Mouse (Mus musculus) layer of hippocampus, adult 2 months (tissue): ENCODE measurements at regions not wholly inside any gene's neighbourhood (a gene's known extent, or its start where the extent isn't known, plus 50 kb on each side); places are given as distances from the start of the nearest gene placed in this dataset.

Source experiments
- DNase-seq, 2 experiments: peaks; one replicate each; pipeline ENCODE4 v3.0.0; 2022; ENCODE audit warnings: low spot score in 2 of 2
- H3K27ac ChIP-seq: fragments of 200-600 bp; 2 replicates; pipeline ENCODE4 v1.8.1; 2022
- H3K4me3 ChIP-seq: fragments of 200-600 bp; 2 replicates; pipeline ENCODE4 v1.8.1; 2022; ENCODE audit warnings: mild to moderate bottlenecking
- CTCF ChIP-seq: fragments of 200-600 bp; conservative IDR thresholded peaks from 2 replicates; pipeline ENCODE4 v1.8.1; 2022; ENCODE audit warnings: antibody characterized with exemption, mild to moderate bottlenecking, moderate library complexity

DNA sequence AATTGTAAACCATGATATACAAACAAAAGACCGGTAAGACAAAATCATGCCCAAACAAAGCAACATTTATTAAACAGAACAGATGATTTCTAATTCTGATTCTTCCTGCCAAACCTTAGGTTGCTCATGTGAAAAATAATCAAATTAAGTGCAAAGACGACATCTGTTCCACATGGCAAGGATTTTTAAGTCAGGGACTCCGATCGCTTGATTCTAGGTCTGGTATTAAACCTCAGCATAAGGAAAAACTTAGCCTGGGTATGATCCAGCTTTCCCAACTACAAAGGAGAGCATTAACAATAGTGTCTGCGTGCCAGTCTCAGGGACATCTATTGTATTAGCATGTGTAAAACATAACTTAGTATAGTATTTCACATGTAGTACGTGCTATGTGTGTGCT lies 181.8 kb upstream of the Rnpc3 start:
- no peak for DNase-seq

DNA sequence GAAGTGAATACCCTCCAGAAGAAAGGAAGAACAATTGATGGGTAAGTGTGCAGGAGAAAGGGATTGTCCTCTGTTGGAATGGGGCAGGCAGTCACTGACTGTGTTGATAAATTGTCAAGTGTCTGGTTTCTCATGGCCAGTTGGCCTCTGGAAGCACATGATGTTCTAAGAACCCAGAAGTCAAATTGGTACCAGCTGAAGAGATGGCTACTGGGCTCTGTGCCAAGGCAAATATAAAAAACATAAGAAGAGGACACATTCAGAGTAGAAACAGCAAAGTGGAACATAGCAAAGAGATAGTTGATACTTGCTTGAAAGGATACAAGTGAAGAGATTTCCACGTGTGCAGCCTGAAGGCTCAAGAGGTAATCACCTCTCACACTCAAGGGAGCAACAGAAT lies 170.9 kb upstream of the Col11a1 start:
- no peak for TF ChIP-seq CTCF
- Histone ChIP-seq H3K4me3 (no peak overlapping the region), H3K27ac (no peak overlapping the region)
- DNase-seq, result no peak

More for the DNA sequence above, 181.8 kb upstream of the Rnpc3 start:
- no peak overlapping the region for H3K4me3 ChIP-seq
- H3K27ac ChIP-seq, result no peak overlapping the region
- no peak for TF ChIP-seq CTCF

DNA sequence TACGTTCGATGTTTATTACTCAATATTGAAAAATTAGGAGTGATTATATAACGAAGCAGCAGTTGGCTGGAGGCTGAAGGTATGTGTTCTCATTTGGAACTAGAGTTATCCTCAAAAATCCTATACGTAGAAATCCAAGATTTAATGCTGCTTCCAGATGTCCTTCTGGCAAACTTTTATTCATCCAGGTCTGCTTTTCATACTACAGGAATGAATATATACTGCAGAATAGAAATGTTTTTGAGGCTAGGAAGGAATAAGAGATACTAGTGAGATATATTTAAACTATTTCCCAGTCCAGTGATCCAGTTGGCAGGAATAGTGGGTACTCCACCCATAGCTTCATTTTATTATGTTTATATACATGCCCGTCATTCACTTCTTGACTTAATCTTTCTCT lies 170.3 kb upstream of the Col11a1 start:
- DNase-seq, result no peak
- no peak for TF ChIP-seq CTCF
- Histone ChIP-seq H3K27ac (no peak overlapping the region), H3K4me3 (no peak overlapping the region)

DNA sequence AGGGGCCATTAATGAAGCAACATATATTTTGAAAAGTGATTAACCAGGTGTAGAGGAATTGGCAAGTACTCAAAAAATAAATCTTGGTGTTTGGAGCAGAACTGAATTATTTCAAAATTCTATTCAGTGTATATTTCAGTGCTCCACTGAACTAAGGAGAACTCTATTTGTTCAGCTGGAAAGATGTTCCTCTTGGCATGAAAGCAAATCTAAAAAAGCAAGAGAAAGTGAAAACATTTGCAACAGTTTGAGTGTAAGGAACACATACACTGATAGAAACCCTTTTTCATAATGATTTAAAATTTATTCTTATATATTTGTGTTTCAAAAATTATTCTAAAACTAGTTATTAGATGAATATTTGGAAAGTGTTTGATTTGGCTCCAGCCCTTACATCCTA lies 169.9 kb upstream of the Col11a1 start:
- Histone ChIP-seq H3K4me3 (no peak overlapping the region), H3K27ac (no peak overlapping the region)
- TF ChIP-seq CTCF, result no peak
- no peak for DNase-seq

DNA sequence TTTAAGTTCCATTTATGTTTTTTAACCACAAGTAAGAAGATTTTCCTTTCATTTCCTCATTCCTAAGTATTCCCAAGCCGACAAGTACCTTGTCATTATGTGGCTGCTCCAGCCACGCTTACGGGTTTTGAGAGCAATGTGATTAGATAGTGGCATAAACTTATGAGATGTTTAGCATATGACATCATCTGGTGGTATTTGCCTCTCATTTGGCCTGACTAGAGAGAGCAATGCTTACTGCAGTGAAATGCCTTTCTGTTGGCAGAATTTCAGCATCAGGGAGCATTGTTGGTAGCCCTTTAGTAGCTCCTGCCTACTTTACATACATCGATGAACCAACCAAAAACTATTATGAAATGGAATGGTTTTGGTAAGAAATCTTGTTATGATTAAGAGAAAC lies 157.1 kb upstream of the Col11a1 start:
- TF ChIP-seq CTCF, result no peak
- no peak overlapping the region for H3K4me3 ChIP-seq
- no peak for DNase-seq
- H3K27ac ChIP-seq, result no peak overlapping the region

DNA sequence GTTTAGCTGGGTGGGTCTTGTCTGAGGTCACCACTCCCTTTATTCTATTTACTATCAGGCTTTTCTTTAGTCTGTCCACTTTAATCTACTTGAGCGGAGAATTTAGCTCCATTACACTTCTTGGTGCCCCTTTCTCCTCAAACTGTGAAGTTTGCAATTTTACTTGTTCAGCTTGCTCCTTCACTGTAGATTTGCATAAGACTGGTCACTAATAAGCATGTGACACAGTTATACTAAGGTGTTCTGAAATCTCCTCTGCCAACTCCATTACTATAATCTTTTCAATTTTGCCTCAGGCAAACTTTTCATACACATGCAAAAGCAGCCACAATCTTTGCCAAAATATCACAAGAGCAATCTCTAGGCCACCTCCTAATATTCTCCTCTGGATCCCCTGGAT lies 125.2 kb upstream of the Col11a1 start:
- DNase-seq, result no peak
- TF ChIP-seq CTCF, result no peak
- H3K4me3 ChIP-seq, result no peak overlapping the region
- no peak overlapping the region for H3K27ac ChIP-seq

DNA sequence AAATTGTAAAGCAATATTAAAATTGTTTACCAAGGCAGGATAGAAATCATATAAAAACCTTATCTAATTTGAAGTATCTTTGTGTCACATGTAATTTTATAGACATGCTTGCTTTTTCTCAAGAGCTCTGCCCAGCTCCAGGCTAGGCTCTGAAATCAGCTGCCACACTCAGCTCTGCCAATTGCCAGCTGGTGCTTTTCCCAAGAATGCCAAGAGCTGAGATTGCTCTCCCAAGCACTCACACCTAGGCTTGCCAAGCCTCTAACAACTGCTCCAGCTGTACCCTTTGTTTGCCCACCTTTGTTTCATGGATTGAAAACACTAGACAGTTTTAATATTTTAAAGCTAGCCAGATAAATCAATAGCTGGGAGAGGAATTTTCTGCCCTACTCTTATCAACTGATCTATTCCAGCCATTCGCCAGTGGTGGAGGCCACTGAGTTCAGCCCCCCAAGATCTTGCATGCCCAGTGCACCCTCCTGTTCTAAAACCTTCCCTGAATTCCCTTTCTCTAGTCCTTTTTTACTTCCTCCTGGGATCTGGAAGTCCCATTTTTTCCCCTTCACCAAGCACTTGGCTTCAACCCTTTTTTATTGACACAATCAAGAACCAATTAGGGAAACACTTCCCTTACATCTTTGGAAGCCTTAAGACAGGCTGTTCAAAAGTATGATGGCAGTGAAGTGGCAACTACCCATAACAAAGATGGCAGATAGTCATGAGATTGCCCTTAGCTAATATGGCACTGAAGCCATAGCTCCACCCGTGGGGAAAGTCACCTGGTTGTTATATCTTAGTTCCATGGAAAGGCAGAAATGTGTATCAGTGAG lies 110.8 kb upstream of the Col11a1 start:
- Histone ChIP-seq H3K4me3 (no peak overlapping the region), H3K27ac (no peak overlapping the region)
- no peak for TF ChIP-seq CTCF
- peak in 1 of 2 experiments; percentile 37 for DNase-seq

DNA sequence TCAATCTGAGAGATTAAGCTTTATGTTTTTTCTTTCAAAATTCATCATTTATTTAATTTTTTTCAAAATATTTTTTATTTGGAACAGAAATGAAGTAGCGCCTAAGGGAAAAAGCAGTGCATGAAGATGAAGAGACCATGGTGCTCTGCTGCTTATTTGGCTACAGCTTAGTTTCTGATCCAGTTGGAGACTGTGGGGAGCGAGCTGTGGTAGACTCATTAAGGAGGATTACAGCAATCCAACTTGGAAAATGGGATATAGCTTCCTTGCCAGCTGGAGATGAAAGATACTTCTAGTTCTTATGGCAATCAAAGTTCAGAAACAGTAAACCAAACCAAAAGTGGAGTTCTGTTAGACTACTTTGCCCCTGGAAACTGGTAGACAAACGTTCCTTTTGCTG lies 98.8 kb upstream of the Col11a1 start:
- DNase-seq, result no peak
- no peak for TF ChIP-seq CTCF
- no peak overlapping the region for H3K27ac ChIP-seq
- no peak overlapping the region for H3K4me3 ChIP-seq

DNA sequence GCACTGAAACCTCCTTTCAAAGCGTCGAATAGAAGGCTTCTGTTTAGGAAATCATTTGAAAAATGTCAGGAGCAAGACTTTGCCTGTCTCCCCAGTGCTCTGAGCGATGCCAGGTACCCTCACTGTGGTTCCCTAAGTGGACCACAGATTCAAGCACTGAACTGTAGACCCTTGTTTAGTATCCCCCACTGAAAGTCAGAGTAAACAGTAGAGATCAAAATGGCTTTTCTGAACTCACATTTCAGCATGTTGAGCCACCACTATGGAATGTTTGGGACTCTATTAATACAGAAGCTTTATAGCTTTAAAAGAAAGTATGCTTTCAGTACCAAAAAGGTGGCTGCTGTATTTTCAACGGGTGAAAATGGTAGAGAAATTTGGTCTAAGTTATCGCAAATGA lies 79.8 kb upstream of the Col11a1 start:
- H3K4me3 ChIP-seq, result no peak overlapping the region
- no peak for DNase-seq
- H3K27ac ChIP-seq, result no peak overlapping the region
- TF ChIP-seq CTCF, result no peak

DNA sequence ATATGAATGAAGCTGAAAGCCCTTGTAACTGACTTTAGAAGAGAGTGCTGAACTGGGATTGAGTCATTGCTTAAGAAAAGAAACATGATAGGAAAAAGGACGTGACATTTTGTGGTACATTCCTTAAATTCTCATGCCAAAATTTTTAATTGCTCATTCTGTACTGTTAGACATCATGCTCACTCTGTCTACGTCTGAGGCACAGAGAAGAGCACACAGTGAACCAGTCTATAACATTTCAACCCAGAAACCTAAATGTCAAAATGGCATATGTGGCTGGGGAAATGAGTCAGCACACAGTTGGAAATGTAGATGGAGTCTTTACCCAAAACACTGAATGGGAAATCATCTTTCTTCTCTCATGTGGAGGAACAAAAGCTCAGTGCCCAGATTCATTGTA lies 77.9 kb upstream of the Col11a1 start:
- no peak for TF ChIP-seq CTCF
- DNase-seq, result no peak
- no peak overlapping the region for H3K27ac ChIP-seq

DNA sequence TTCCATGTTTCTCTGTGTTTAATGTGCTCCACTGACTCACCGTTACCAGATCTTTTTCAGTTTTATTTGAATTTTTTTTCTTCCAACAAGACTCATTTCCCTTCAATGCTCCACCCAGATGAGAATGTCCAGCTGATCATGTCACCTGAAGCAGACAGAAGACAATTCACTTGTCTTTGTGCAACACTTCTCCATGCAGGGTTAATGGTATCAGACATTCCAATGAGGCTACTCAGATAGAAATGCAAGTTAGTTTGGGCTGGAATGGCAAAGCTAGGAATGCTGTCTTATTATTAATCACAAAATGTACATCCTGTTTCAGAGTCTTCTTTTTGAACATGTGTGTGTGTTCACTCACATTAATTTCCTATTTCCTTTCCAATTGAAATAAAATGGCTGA lies 77.2 kb upstream of the Col11a1 start:
- DNase-seq, result no peak
- H3K27ac ChIP-seq, result no peak overlapping the region
- H3K4me3 ChIP-seq, result no peak overlapping the region
- TF ChIP-seq CTCF, result no peak

More for the DNA sequence above, 77.9 kb upstream of the Col11a1 start:
- H3K4me3 ChIP-seq, result no peak overlapping the region

DNA sequence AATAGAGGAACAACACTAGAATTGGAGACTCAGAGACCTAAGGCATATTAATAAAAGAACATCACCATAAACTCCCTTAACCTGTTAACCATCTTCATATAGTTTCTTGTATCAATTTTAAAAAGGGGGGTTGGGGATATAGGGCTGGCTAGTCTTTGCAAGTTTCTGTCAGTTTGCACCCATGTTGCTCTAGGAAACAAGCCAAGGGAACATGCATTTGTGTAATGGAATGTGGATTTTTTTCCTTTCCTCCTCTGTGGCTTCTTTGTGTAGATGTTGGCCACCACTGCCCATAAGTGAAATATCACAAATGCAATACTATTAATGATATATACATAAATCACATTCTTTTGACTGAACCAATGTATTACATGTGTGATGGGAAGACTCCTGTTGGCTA lies 75.9 kb upstream of the Col11a1 start:
- no peak overlapping the region for H3K27ac ChIP-seq
- DNase-seq, result no peak
- H3K4me3 ChIP-seq, result no peak overlapping the region
- TF ChIP-seq CTCF, result no peak

DNA sequence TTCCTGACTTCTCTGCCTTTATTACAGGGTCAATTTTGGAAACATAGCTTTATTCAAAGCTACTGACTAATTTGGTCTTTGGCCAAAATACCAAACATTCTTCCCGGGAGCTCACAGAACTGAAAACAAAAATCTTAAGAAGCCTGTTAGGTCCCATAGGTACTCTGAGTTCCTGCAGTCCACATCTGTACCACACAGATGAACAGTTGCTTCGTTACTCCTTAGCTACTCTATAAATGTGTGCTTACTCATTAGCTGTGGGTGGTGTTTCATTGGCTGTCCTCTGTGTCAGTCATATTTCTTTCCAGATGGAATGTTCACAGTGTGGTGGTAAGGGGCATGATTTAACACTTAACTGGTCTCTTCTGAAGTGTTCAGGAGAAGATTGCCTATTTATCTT lies 70.3 kb upstream of the Col11a1 start:
- TF ChIP-seq CTCF, result no peak
- Histone ChIP-seq H3K27ac (no peak overlapping the region), H3K4me3 (no peak overlapping the region)
- DNase-seq, result no peak
